Mouse (Mus musculus): ENCODE measurements around the gene Fam185a.

The Fam185a gene

GRCm38 (mm10) chr5:21424614-21425602 lies at the start of gene Fam185a, which contains the start of gene Ccdc146:
TSS of gene Fam185a (plus strand) at chr5:21424958.
TSS of gene Ccdc146 (minus strand) at chr5:21424677.
- DNase-seq (ENCODE audit: low read depth, low spot score): peak; percentile 98

DNA sequence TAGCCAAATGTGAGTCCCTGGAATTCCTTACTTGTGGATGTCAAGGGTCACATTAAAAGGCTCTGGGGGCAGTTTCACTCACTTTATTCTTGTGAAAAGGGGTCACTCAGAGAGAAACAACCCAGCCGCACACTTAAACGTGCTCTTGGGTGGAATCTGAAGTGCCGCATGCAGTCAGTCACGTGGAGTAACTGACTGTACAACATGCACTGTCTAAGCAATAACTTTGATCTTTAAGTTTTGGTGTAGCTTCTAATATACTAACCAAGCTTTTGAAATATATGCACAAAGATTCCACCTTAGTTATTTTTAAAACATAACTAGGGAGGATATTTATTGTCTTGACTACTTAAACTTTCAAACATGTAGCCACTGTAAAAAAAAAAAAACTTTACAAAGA lies 47.8 kb upstream of the Fam185a start:
- DNase-seq (ENCODE audit: low read depth, low spot score): no peak

DNA sequence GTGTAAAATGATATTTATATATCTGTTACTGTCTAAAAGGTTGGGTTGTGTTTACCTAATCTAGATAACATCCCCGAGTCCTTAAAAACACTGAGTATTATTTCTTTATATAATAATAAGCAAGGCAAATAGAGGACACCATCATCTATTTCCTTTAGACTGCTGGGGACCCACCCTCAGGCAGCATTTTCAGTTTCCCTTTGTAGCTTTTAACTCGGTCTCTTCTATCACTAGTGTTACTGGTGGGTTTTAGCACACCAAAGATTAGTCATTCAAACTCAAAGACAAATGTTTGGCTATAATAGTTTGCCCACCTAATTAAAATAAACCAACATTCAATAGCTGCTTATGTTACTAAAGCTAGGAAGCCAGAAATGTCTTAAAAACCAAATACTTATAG lies 46.4 kb upstream of the Fam185a start:
- no peak for DNase-seq (ENCODE audit: low read depth, low spot score)

DNA sequence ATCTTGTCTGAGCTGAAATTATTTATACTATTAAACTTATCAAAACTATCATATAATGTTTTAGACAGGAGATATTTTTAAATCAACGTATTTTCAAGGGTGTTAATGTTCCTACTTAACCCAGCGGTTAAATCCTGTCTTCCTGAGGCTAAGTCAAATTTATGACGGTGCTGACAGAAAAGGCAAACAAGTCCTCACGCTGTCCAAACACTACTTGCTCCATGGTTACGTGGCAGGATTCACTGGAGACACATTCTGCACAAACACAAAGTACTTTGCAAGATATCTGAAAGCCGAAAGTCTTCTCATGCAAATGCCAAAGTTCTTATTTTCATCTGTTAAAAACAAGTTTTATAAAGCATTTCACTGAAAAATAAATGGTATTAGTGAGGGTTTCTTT lies 42.8 kb upstream of the Fam185a start:
- DNase-seq (ENCODE audit: low read depth, low spot score): no peak

DNA sequence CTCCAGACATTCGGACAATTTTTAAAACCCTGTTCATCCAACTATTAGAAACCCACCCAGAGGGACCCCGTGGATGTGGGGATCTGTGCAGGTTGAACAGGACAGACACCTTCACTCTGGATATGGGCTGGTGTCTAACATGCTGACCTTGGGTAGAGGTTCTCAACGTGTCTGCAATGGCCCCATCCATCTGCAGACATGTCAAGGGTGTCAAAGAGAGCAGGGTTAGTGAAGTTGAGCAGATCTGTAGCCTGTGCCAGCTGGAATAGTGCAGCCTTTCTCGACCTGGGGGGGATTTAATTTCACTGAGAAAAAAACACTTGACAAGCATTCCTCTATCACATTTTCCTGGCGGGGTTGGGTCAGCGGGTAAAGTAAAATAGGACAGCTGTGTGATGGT lies 42.1 kb upstream of the Fam185a start:
- no peak for DNase-seq (ENCODE audit: low read depth, low spot score)

DNA sequence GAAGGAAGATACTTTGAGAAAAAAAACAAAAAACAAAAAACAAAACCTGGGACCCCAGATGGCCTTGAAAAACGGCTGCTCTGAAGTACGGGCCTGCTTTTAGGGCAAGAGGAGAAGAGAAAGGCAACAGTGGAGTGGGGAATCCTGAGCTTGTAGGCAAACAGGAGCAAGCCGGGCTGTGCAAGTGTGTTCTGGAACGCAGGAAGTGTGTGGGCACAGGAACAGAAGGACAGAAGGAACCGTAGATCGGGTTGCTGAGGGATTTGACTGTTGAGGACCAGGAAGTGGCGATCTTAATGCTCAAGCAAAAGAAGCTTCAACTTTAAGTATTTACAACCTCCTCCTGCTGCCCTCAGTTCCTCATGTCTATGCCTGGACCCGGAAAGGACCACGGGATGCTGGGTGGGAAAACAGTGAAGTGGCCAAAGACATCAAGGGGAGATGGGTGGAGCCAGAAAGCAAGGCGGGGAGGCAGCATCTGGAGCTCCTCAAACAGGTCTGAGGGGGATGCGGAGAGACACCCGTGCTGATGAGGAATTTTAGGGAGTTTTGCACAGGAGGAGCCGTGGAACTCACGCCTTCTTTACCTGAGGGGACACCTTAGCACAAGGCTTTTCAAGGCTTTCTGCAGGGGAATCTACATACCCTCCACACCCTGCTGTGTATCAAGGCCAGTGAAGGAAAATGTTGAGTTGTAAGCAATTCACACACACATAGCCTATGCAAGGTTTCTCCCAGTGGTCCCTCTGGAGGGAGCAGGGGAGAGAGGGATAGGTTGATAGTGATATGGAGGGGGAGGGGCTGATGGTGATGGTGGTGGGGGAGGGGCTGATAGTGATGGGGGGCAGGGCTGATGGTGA lies 41.1 kb upstream of the Fam185a start:
- no peak for DNase-seq (ENCODE audit: low read depth, low spot score)

DNA sequence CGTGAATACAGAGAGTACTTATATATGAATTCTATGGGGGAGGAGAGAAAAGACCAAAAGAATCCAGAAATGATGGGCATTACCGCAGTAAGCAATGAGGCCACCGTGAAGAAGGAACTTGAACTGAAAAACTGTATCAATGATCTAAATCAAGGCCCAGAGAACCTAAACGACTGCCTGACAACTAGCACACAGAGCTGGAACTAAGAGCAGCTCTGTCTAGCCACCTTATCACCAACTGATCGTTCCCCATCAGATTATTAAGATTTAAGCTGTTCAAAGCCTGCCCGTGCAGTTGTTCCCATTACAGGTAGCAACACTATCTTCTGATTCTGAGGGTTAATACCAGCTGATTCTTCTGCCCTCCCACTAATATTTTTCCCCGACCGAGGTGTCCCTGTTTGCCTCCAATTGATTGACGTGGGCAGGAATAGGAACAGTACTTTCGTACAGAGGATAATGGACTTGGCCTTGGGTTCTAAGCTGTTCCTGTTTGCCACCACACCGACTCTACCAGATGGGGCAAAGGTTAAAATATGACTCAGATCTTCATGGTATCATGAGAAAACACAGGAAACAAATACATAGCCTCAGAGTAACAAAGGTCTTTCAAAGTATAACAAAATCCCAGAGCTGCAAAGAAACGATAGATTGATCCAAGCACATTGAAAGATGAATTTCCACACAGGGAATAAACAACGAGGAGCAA lies 40.4 kb upstream of the Fam185a start:
- DNase-seq (ENCODE audit: low read depth, low spot score): no peak

- no peak for DNase-seq (ENCODE audit: low read depth, low spot score)
Measured at GRCm38 (mm10) chr5:21384976-21385375, 39.8 kb upstream of the Fam185a start.

GRCm38 (mm10) chr5:21386432-21386831 lies 38.3 kb upstream of the Fam185a start:
- no peak for DNase-seq (ENCODE audit: low read depth, low spot score)

DNA sequence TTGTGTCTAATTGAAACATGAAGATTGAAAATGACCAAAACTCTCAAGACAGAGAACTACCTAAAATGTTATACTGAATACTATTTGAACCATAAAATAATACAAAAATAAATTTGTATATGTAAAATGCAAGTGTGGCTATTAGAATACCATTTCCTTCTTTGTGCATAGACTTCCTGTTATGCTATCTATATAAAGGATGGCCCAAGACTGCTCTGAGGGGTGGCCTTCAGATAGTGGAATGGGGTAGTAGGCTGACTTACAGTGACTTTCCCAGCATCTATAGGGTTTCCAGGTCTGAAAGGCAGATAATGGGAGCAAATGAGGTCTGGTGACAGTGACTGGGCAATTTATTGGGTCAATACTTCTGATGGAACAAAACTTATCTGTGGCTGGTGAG lies 37.4 kb upstream of the Fam185a start:
- no peak for DNase-seq (ENCODE audit: low read depth, low spot score)

DNA sequence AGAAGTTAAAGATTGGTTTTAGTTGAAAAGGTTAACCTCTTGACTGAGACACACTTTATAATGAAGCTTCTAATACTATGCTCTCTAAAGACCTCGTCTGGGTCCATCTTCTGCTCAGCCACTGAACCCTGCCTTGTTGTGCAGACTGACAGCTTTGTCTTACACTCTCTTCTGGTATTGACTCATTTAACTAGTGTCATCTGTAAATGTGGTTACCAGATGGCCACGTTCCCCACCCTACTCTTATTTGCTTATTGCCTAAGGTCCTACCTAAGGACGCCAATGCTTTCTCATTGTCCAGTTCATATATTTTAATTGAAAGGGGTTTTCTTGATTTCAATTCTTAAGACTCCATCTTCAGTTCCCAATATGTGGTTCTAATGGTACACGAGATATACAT lies 35.9 kb upstream of the Fam185a start:
- no peak for DNase-seq (ENCODE audit: low read depth, low spot score)

GRCm38 (mm10) chr5:21391616-21392384 lies 33.0 kb upstream of the Fam185a start:
- DNase-seq (ENCODE audit: low read depth, low spot score): no peak

GRCm38 (mm10) chr5:21394562-21394961 lies 30.2 kb upstream of the Fam185a start:
- DNase-seq (ENCODE audit: low read depth, low spot score): no peak

DNA sequence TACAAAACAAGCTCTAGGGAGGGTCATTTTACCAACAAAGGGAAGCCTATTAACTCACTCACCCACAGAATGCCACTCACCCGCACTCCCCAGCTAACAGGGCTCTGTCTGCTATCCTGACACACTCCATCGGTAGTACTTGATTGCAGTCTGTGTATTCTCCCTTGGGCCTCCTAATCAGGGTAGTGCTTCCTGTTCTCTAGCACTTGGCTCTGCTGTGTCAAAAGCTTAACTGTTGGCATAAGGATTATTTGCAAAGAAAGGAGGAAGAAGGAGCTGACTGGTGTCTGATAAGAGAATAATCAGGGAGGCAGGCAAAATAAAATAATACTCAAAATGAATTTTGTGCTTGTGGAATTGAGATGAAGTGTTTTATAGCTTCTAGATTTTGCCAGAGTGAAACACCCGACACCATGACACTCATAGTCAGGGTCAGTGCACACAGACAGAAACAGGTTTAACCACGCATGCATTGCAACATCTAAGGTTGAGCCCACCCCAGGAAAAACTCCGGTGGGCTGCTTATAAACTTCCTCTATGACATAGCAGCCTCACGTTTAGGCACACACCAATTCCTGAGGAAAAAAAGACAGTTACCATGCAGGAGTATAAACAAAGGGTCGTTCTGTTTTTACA lies 29.4 kb upstream of the Fam185a start:
- DNase-seq (ENCODE audit: low read depth, low spot score): no peak

GRCm38 (mm10) chr5:21411261-21411666 lies 13.5 kb upstream of the Fam185a start:
- no peak for DNase-seq (ENCODE audit: low read depth, low spot score)

DNA sequence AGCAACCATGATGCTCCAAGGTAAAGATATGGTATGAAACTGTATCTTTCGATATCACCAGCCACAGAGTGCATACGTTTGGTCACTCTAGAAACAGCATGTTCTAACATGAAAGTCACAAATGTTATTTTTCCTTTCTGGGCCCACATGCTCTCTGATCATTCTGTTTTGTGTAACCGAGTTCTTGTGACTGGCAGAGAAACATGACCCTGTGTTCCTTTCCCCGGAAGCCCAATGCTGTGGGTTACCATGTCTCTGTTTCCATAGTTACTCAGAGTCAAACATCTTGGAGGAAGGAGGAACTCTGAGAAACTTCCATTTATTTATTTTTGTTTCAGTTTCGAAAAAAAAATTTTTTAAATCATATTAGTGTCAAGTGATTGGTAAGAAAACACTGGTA lies 12.7 kb upstream of the Fam185a start:
- no peak for DNase-seq (ENCODE audit: low read depth, low spot score)

GRCm38 (mm10) chr5:21413322-21413721 lies 11.4 kb upstream of the Fam185a start:
- no peak for DNase-seq (ENCODE audit: low read depth, low spot score)

GRCm38 (mm10) chr5:21414116-21414820 lies 10.5 kb upstream of the Fam185a start:
- DNase-seq (ENCODE audit: low read depth, low spot score): no peak

GRCm38 (mm10) chr5:21418613-21419012 lies 6.1 kb upstream of the Fam185a start:
- no peak for DNase-seq (ENCODE audit: low read depth, low spot score)

DNA sequence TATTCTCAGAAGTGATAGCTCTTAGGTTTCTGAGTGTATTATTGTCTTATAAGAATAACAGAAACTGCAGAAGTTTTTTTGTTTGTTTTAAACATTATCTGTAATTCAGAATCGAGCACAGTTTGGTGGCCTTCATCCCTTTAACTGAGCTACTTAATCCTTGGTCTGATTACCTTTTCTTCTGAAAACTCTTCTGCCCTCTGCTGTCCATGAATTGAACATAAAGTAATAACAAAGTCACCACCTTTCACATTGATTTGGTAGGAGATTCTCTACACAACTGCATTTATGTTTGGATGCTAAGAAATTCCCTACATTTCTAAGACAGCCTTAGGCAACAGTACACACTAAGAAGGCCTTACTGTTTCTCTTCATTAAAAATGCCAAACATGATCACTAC lies 4.1 kb upstream of the Fam185a start:
- no peak for DNase-seq (ENCODE audit: low read depth, low spot score)
